Mouse (Mus musculus): ENCODE data around the gene Srrm1. TPM values are rescaled to one million over a fixed set of nuclear protein-coding genes. Genes with fewer than 3 reads are reported as not detected.

Srrm1 gene
- 41.3 TPM for polyA plus RNA-seq (2012; fragmentation: generic; extraction: Trizol)

DNA sequence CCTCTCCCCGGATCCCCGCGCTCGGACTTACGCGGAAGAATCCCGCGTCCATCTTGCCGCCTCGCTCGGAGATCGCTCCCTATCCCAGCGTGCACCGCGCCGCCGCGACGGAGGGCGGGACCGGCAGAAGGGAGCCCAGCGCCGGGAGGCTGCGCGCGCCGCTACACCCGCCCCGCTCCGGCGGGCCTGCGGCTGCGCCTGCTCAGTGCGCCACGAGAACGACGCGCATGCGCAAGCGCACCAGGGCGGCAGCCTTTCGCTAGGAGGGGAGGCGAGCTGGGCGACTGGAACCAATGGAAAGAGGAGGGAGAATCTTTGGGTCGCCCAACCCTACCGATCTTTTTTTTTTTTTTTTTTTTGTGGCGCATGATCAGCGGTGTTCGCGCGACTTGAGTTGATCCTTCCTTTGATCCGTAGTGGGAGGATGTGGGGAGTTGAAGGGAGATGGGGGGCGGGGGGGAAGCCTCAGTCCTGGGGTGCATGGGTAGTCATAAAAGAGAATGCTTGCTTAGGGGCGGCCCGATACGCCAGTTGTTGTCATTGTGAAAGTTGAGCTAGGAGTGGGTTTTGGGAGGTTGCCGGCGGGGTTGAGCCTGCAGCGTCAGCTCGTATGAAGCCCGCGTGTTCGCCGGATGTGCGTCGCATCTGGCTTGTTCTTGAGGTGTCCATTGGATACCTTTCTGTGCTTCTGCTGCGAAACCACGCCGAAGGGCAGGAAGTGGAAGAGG lies at the start of gene Srrm1:
TSS of gene Srrm1 (minus strand) at position 256 of the 728 bp plus-strand sequence.
- Histone ChIP-seq H3ac (ENCODE audit: control insufficient read depth, insufficient read length) (peak within 1 kb of the TSS; percentile 68), H3K4me3 (peak within 1 kb of the TSS; percentile 81), H3K4me2 (ENCODE audit: low read depth) (peak within 1 kb of the TSS; percentile 95), H3K36me3 (ENCODE audit: control insufficient read depth, insufficient read depth) (no peaks in the 10 kb centered on the region), H3K27me3 (ENCODE audit: control insufficient read depth, insufficient read depth, insufficient read length) (peaks cover 7% of the 10 kb centered on the region), H3K79me2 (ENCODE audit: control insufficient read depth, insufficient read depth) (peaks cover 47% of the 10 kb centered on the region)
- TF ChIP-seq POLR2A (IDR thresholded peaks at IDR 0.05; ENCODE audit: insufficient read length, low read depth) (peak; percentile 89), POLR2AphosphoS2 (IDR thresholded peaks at IDR 0.05; ENCODE audit: insufficient read length, low read depth) (peak; percentile 93), SRF (IDR thresholded peaks at IDR 0.05; ENCODE audit: control insufficient read depth, insufficient read length, low read depth) (no peak), USF1 (IDR thresholded peaks at IDR 0.05; ENCODE audit: low read depth) (peak; percentile 1), MYOG (IDR thresholded peaks at IDR 0.05; ENCODE audit: control insufficient read depth in 1 of 3, insufficient read depth in 1 of 3, insufficient read length in 2 of 3, low read depth in 2 of 3) (peak in 1 of 3 experiments; percentile 40), MAX (IDR thresholded peaks at IDR 0.05; ENCODE audit: low read depth) (no peak), MYOD1 (IDR thresholded peaks at IDR 0.05; ENCODE audit: control insufficient read depth in 1 of 3, insufficient read length in 2 of 3, low read depth in 2 of 3) (peak in 1 of 3 experiments; percentile 42)

DNA sequence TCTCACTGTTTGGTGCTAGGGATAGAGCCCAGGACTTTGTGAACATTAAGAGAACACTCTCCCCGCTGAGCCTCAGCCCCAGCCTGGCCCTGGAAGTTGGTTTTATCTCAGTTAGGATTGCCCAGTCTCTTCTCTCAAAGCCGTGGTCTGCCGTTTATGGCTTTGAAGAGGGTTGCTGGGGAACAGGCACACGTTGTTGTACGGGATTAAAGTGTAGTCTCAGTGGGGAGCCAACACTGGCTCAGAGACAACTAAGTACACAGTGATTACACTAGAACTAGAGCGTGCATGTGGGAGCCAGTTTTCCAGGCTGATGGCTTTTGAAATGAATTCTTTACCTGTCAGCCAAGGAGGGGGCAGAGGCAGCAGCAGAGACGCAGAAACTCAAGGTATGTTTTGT lies 48.8 kb upstream of the Srrm1 start:
- H3K4me2 ChIP-seq (ENCODE audit: low read depth): no peak overlapping the region
- no peak for TF ChIP-seq MAX (IDR thresholded peaks at IDR 0.05; ENCODE audit: low read depth)
- no peak for TF ChIP-seq USF1 (IDR thresholded peaks at IDR 0.05; ENCODE audit: low read depth)
- no peak for TF ChIP-seq POLR2A (IDR thresholded peaks at IDR 0.05; ENCODE audit: insufficient read length, low read depth)
- no peak for TF ChIP-seq TCF3 (IDR thresholded peaks at IDR 0.05; ENCODE audit: insufficient read length, low read depth)
- no peak for TF ChIP-seq MYOG (IDR thresholded peaks at IDR 0.05; ENCODE audit: control insufficient read depth in 1 of 3, insufficient read depth in 1 of 3, insufficient read length in 2 of 3, low read depth in 2 of 3)
- TF ChIP-seq TCF12 (IDR thresholded peaks at IDR 0.05; ENCODE audit: insufficient read depth, poor library complexity, severe bottlenecking): no peak
- TF ChIP-seq E2F4 (IDR thresholded peaks at IDR 0.05; ENCODE audit: insufficient read depth): no peak
- no peak for TF ChIP-seq MYOD1 (IDR thresholded peaks at IDR 0.05; ENCODE audit: control insufficient read depth in 1 of 3, insufficient read length in 2 of 3, low read depth in 2 of 3)
- no peak for TF ChIP-seq SRF (IDR thresholded peaks at IDR 0.05; ENCODE audit: control insufficient read depth, insufficient read length, low read depth)
- no peaks in the 10 kb centered on the region for H3K36me3 ChIP-seq (ENCODE audit: control insufficient read depth, insufficient read depth)
- no peak overlapping the region for H3K4me3 ChIP-seq
- peaks cover 7% of the 10 kb centered on the region for H3K27me3 ChIP-seq (ENCODE audit: control insufficient read depth, insufficient read depth, insufficient read length)
- H3K79me2 ChIP-seq (ENCODE audit: control insufficient read depth, insufficient read depth): no peaks in the 10 kb centered on the region
- H3ac ChIP-seq (ENCODE audit: control insufficient read depth, insufficient read length): no peak overlapping the region

DNA sequence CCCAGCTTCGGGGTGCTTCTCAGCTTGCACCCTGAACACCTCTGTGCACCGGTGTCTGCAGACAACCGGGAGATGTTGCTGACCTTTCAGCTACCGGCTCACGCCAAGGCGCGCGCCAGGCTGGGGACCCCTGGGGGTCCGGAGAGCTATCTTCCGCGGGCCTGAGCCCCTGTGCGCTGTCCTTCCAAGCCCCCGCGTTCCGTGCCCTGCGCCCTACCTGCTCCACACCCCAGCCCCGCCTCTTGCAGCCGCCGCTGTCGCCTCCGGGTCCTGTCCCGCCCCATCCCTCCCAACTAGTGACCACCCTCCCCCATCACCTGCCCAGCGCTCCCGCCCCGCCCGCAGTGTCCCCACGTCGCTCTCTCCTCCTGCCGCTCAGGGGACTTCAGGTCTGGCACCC lies 44.9 kb upstream of the Srrm1 start, which contains the start of gene Ncmap:
TSS of gene Ncmap (minus strand) at position 237 of the 400 bp plus-strand sequence.
- no peak within 1 kb of the TSS for H3K4me3 ChIP-seq
- no peak within 1 kb of the TSS for H3ac ChIP-seq (ENCODE audit: control insufficient read depth, insufficient read length)

DNA sequence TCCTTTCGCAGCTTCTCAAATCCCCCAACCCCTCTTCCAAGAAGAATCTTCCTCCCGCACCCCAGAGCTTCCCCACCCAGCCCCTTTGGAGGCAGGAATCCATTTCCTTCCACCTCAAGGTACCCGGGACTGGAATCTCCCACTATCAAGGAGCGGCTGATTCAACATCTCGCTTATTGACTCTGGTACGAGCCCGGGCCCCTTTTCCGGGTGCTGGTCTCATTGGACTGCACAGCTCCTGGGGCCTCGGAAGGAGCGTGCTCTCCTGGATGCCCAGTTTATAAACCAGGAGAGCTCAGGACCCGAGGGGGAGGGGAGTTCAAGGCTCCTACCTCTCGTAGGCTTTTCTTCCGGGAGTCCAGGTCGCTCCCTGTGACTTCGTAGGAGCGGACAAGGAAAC lies 44.4 kb upstream of the Srrm1 start:
- no peaks in the 10 kb centered on the region for H3K36me3 ChIP-seq (ENCODE audit: control insufficient read depth, insufficient read depth)
- no peaks in the 10 kb centered on the region for H3K79me2 ChIP-seq (ENCODE audit: control insufficient read depth, insufficient read depth)
- no peak overlapping the region for H3K4me3 ChIP-seq
- peaks cover 12% of the 10 kb centered on the region for H3K27me3 ChIP-seq (ENCODE audit: control insufficient read depth, insufficient read depth, insufficient read length)
- no peak overlapping the region for H3K4me2 ChIP-seq (ENCODE audit: low read depth)
- no peak for TF ChIP-seq TCF3 (IDR thresholded peaks at IDR 0.05; ENCODE audit: insufficient read length, low read depth)
- TF ChIP-seq MYOD1 (IDR thresholded peaks at IDR 0.05; ENCODE audit: control insufficient read depth in 1 of 3, insufficient read length in 2 of 3, low read depth in 2 of 3): no peak
- TF ChIP-seq MAX (IDR thresholded peaks at IDR 0.05; ENCODE audit: low read depth): no peak
- TF ChIP-seq CEBPB (IDR thresholded peaks at IDR 0.05; ENCODE audit: insufficient read depth, poor library complexity, severe bottlenecking): no peak
- no peak for TF ChIP-seq POLR2AphosphoS2 (IDR thresholded peaks at IDR 0.05; ENCODE audit: insufficient read length, low read depth)
- no peak for TF ChIP-seq E2F4 (IDR thresholded peaks at IDR 0.05; ENCODE audit: insufficient read depth)
- no peak for TF ChIP-seq SRF (IDR thresholded peaks at IDR 0.05; ENCODE audit: control insufficient read depth, insufficient read length, low read depth)
- TF ChIP-seq POLR2A (IDR thresholded peaks at IDR 0.05; ENCODE audit: insufficient read length, low read depth): no peak
- no peak for TF ChIP-seq MYOG (IDR thresholded peaks at IDR 0.05; ENCODE audit: control insufficient read depth in 1 of 3, insufficient read depth in 1 of 3, insufficient read length in 2 of 3, low read depth in 2 of 3)
- TF ChIP-seq REST (IDR thresholded peaks at IDR 0.05; ENCODE audit: insufficient read depth, insufficient read length): no peak
- no peak for TF ChIP-seq TCF12 (IDR thresholded peaks at IDR 0.05; ENCODE audit: insufficient read depth, poor library complexity, severe bottlenecking)
- TF ChIP-seq USF1 (IDR thresholded peaks at IDR 0.05; ENCODE audit: low read depth): no peak
- H3ac ChIP-seq (ENCODE audit: control insufficient read depth, insufficient read length): no peak overlapping the region

More for the DNA sequence above, 44.9 kb upstream of the Srrm1 start, which contains the start of gene Ncmap:
- TF ChIP-seq POLR2A (IDR thresholded peaks at IDR 0.05; ENCODE audit: insufficient read length, low read depth): no peak
- TF ChIP-seq USF1 (IDR thresholded peaks at IDR 0.05; ENCODE audit: low read depth): no peak
- TF ChIP-seq SRF (IDR thresholded peaks at IDR 0.05; ENCODE audit: control insufficient read depth, insufficient read length, low read depth): no peak
- TF ChIP-seq TCF3 (IDR thresholded peaks at IDR 0.05; ENCODE audit: insufficient read length, low read depth): no peak
- TF ChIP-seq REST (IDR thresholded peaks at IDR 0.05; ENCODE audit: insufficient read depth, insufficient read length): no peak
- TF ChIP-seq CEBPB (IDR thresholded peaks at IDR 0.05; ENCODE audit: insufficient read depth, poor library complexity, severe bottlenecking): no peak
- no peak for TF ChIP-seq E2F4 (IDR thresholded peaks at IDR 0.05; ENCODE audit: insufficient read depth)
- Histone ChIP-seq H3K27me3 (ENCODE audit: control insufficient read depth, insufficient read depth, insufficient read length) (peaks cover 12% of the 10 kb centered on the region), H3K36me3 (ENCODE audit: control insufficient read depth, insufficient read depth) (no peaks in the 10 kb centered on the region), H3K79me2 (ENCODE audit: control insufficient read depth, insufficient read depth) (no peaks in the 10 kb centered on the region), H3K4me2 (ENCODE audit: low read depth) (no peak within 1 kb of the TSS)
